Mouse (Mus musculus): ENCODE results near the gene Leprot. TPM values are rescaled to one million over a fixed set of nuclear protein-coding genes. Genes with fewer than 3 reads are reported as not detected.
A peak's percentile ranks its signal among the peaks of the same experiment; 100 is the strongest.

Gene Leprot
- 98.6 and 104 TPM in 2 replicates for polyA plus RNA-seq (2015; fragmentation: Nextera tagmentation; extraction: Ambion mirVana)

GRCm38 (mm10) chr4:101647196-101647905 lies at the start of gene Leprot:
TSS of gene Leprot (plus strand) at chr4:101647718.
- Histone ChIP-seq H3K27ac (ENCODE audit: low read length) (peak within 1 kb of the TSS; percentile 96), H3K4me3 (ENCODE audit: low read length) (peak within 1 kb of the TSS; percentile 92), H3K9ac (replicated peaks; ENCODE audit: low read length) (peak within 1 kb of the TSS; percentile 96), H3K4me1 (ENCODE audit: insufficient read depth, low read length) (peaks cover 20% of the 10 kb centered on the region), H3K27me3 (ENCODE audit: insufficient read depth, low read length) (no peaks in the 10 kb centered on the region), H3K4me2 (replicated peaks; ENCODE audit: low read depth, low read length) (peak within 1 kb of the TSS; percentile 76), H3K36me3 (ENCODE audit: insufficient read depth, low read length) (no peaks in the 10 kb centered on the region), H3K9me3 (ENCODE audit: low read length) (no peaks in the 10 kb centered on the region)
- peak; percentile 99 for ATAC-seq (ENCODE audit: low FRiP score, low TSS enrichment)
- under 1% methylated on average over 39 of the region's 39 CpGs for WGBS

GRCm38 (mm10) chr4:101601758-101602157 lies 45.8 kb upstream of the Leprot start:
- Histone ChIP-seq H3K4me1 (ENCODE audit: insufficient read depth, low read length) (no peaks in the 10 kb centered on the region), H3K36me3 (ENCODE audit: insufficient read depth, low read length) (no peaks in the 10 kb centered on the region), H3K4me2 (replicated peaks; ENCODE audit: low read depth, low read length) (no peak overlapping the region), H3K9me3 (ENCODE audit: low read length) (no peaks in the 10 kb centered on the region), H3K9ac (replicated peaks; ENCODE audit: low read length) (no peak overlapping the region), H3K4me3 (ENCODE audit: low read length) (no peak overlapping the region), H3K27me3 (ENCODE audit: insufficient read depth, low read length) (no peaks in the 10 kb centered on the region), H3K27ac (ENCODE audit: low read length) (no peak overlapping the region)
- ATAC-seq (ENCODE audit: low FRiP score, low TSS enrichment): no peak

DNA sequence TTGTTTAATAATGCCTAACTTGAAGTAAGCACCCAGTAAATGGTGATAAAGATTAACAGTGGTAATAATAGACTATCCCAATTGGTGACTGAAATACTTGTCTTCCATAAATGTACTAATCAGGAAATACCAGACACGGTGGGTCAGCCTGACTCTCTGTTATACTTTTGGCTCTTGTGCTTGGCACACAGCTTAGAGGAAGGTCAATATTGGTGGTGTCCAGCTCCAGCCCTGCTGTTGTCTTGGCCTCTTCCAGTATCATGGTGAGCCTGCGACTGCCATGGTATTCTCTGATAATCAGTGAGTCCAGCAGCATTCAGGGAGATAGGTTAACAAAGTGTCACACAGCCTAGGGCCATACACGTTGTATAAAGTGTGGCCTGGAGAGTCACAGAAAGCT lies 43.9 kb upstream of the Leprot start:
- Histone ChIP-seq H3K4me1 (ENCODE audit: insufficient read depth, low read length) (no peaks in the 10 kb centered on the region), H3K36me3 (ENCODE audit: insufficient read depth, low read length) (no peaks in the 10 kb centered on the region), H3K4me3 (ENCODE audit: low read length) (no peak overlapping the region), H3K4me2 (replicated peaks; ENCODE audit: low read depth, low read length) (no peak overlapping the region), H3K27me3 (ENCODE audit: insufficient read depth, low read length) (no peaks in the 10 kb centered on the region), H3K27ac (ENCODE audit: low read length) (no peak overlapping the region), H3K9me3 (ENCODE audit: low read length) (no peaks in the 10 kb centered on the region), H3K9ac (replicated peaks; ENCODE audit: low read length) (no peak overlapping the region)
- no peak for ATAC-seq (ENCODE audit: low FRiP score, low TSS enrichment)
- WGBS: 74% methylated on average over 3 of the region's 3 CpGs

DNA sequence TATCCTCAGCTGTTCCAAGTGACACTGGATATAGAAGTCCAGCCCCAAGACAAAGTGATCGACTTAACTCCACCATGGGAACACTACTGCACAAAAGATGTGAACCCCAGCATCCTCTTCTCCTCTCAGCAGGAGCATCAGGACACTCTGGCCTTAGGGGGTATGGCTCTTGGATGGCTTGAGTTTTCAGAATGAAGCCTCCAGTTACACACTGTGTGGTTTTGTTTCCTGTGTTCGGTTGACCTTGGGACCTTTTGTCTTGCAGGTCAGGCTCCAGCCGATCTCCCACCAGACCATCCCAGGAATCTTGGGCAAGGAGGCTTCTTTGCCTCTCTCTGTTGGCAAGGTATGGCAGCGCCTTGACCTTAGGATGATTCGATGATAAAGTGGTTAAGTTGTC lies 31.0 kb upstream of the Leprot start:
- H3K36me3 ChIP-seq (ENCODE audit: insufficient read depth, low read length): no peaks in the 10 kb centered on the region
- no peak overlapping the region for H3K9ac ChIP-seq (replicated peaks; ENCODE audit: low read length)
- ATAC-seq (ENCODE audit: low FRiP score, low TSS enrichment): no peak
- WGBS: 83% methylated on average over 5 of the region's 5 CpGs
- H3K27ac ChIP-seq (ENCODE audit: low read length): no peak overlapping the region
- no peak overlapping the region for H3K4me2 ChIP-seq (replicated peaks; ENCODE audit: low read depth, low read length)
- no peak overlapping the region for H3K4me3 ChIP-seq (ENCODE audit: low read length)
- no peaks in the 10 kb centered on the region for H3K9me3 ChIP-seq (ENCODE audit: low read length)
- H3K4me1 ChIP-seq (ENCODE audit: insufficient read depth, low read length): no peaks in the 10 kb centered on the region
- no peaks in the 10 kb centered on the region for H3K27me3 ChIP-seq (ENCODE audit: insufficient read depth, low read length)

- no peak overlapping the region for H3K4me3 ChIP-seq (ENCODE audit: low read length)
- H3K27me3 ChIP-seq (ENCODE audit: insufficient read depth, low read length): no peaks in the 10 kb centered on the region
- H3K4me1 ChIP-seq (ENCODE audit: insufficient read depth, low read length): no peaks in the 10 kb centered on the region
- H3K4me2 ChIP-seq (replicated peaks; ENCODE audit: low read depth, low read length): no peak overlapping the region
- no peak overlapping the region for H3K9ac ChIP-seq (replicated peaks; ENCODE audit: low read length)
- H3K36me3 ChIP-seq (ENCODE audit: insufficient read depth, low read length): no peaks in the 10 kb centered on the region
- H3K9me3 ChIP-seq (ENCODE audit: low read length): no peaks in the 10 kb centered on the region
- WGBS: 70% methylated on average over 2 of the region's 2 CpGs
- H3K27ac ChIP-seq (ENCODE audit: low read length): no peak overlapping the region
- ATAC-seq (ENCODE audit: low FRiP score, low TSS enrichment): no peak
These were observed 29.8 kb upstream of the Leprot start for GRCm38 (mm10) chr4:101617742-101618141.

- Histone ChIP-seq H3K36me3 (ENCODE audit: insufficient read depth, low read length) (no peaks in the 10 kb centered on the region), H3K27me3 (ENCODE audit: insufficient read depth, low read length) (no peaks in the 10 kb centered on the region), H3K27ac (ENCODE audit: low read length) (no peak overlapping the region), H3K4me1 (ENCODE audit: insufficient read depth, low read length) (no peaks in the 10 kb centered on the region), H3K4me2 (replicated peaks; ENCODE audit: low read depth, low read length) (no peak overlapping the region), H3K4me3 (ENCODE audit: low read length) (no peak overlapping the region), H3K9me3 (ENCODE audit: low read length) (no peaks in the 10 kb centered on the region), H3K9ac (replicated peaks; ENCODE audit: low read length) (no peak overlapping the region)
- no peak for ATAC-seq (ENCODE audit: low FRiP score, low TSS enrichment)
- WGBS: 60% methylated on average over 2 of the region's 2 CpGs
These were observed 27.3 kb upstream of the Leprot start for GRCm38 (mm10) chr4:101620206-101620605.

DNA sequence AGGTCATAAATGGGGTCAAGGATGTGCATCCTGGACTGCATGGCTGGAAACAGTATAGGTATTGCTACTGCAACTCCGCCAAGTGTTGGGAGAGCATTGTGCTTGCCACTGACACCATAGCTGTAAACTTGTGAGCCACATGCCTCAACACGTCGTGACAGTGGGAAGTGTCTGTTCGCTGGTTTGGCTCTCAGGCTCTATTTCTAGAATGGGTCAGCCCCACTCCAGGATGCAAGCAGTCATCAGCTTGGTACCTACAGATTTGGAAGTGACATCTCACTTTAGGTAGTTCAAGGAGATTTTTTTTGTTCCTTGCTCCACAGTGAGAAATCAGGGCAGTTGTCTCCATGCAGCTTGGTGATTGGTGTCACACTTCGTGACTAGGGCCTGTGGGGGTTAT lies 26.3 kb upstream of the Leprot start:
- Histone ChIP-seq H3K4me2 (replicated peaks; ENCODE audit: low read depth, low read length) (no peak overlapping the region), H3K27me3 (ENCODE audit: insufficient read depth, low read length) (no peaks in the 10 kb centered on the region), H3K9ac (replicated peaks; ENCODE audit: low read length) (no peak overlapping the region), H3K36me3 (ENCODE audit: insufficient read depth, low read length) (no peaks in the 10 kb centered on the region), H3K9me3 (ENCODE audit: low read length) (no peaks in the 10 kb centered on the region), H3K27ac (ENCODE audit: low read length) (no peak overlapping the region), H3K4me3 (ENCODE audit: low read length) (no peak overlapping the region), H3K4me1 (ENCODE audit: insufficient read depth, low read length) (no peaks in the 10 kb centered on the region)
- 85% methylated on average over 5 of the region's 5 CpGs for WGBS
- no peak for ATAC-seq (ENCODE audit: low FRiP score, low TSS enrichment)

DNA sequence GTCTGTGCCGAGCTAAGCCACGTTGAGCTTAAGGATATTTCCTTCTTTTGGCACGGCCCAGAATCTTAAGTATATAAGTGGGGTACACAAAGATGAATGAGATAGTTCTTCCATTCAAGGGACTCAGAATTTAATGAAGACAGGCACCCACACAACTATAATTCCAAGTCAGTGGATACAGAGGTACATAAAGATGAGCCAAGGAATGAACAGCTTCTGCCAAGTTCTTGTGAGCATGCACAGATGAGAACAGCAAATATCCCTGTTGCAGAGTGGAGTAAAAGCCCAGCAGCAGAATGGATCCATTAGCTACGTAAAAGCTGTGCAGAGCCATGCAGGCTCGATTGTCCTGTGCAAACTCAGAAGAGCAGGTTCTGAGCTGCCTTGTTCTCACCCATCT lies 22.2 kb upstream of the Leprot start:
- no peak for ATAC-seq (ENCODE audit: low FRiP score, low TSS enrichment)
- no peak overlapping the region for H3K27ac ChIP-seq (ENCODE audit: low read length)
- 86% methylated on average over 5 of the region's 5 CpGs for WGBS
- no peak overlapping the region for H3K4me3 ChIP-seq (ENCODE audit: low read length)
- no peaks in the 10 kb centered on the region for H3K4me1 ChIP-seq (ENCODE audit: insufficient read depth, low read length)
- no peaks in the 10 kb centered on the region for H3K36me3 ChIP-seq (ENCODE audit: insufficient read depth, low read length)
- no peaks in the 10 kb centered on the region for H3K9me3 ChIP-seq (ENCODE audit: low read length)
- H3K9ac ChIP-seq (replicated peaks; ENCODE audit: low read length): no peak overlapping the region
- H3K4me2 ChIP-seq (replicated peaks; ENCODE audit: low read depth, low read length): no peak overlapping the region
- H3K27me3 ChIP-seq (ENCODE audit: insufficient read depth, low read length): no peaks in the 10 kb centered on the region

DNA sequence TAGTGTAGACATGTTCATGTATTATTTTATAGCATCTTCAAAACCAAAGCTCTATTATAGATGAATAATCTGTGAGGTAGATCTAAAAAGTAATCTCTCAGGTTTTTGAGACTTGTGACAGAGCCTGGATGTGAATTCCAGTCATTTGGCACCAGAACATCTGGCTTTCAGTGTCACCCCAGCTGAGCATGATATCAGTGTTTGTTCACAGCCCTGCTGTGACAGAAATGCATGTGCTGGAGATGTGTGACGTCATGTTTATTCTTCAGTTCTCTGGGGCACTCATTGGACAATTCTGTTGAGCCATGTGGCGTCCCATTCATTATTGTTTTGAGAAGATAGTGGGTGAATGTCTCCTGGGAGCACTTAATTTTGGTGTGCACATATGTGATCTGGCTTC lies 11.9 kb upstream of the Leprot start:
- no peak overlapping the region for H3K4me3 ChIP-seq (ENCODE audit: low read length)
- H3K27me3 ChIP-seq (ENCODE audit: insufficient read depth, low read length): no peaks in the 10 kb centered on the region
- H3K9ac ChIP-seq (replicated peaks; ENCODE audit: low read length): no peak overlapping the region
- H3K27ac ChIP-seq (ENCODE audit: low read length): no peak overlapping the region
- no peaks in the 10 kb centered on the region for H3K4me1 ChIP-seq (ENCODE audit: insufficient read depth, low read length)
- WGBS: 65% methylated on average over 2 of the region's 2 CpGs
- H3K36me3 ChIP-seq (ENCODE audit: insufficient read depth, low read length): no peaks in the 10 kb centered on the region
- H3K4me2 ChIP-seq (replicated peaks; ENCODE audit: low read depth, low read length): no peak overlapping the region
- ATAC-seq (ENCODE audit: low FRiP score, low TSS enrichment): no peak
- no peaks in the 10 kb centered on the region for H3K9me3 ChIP-seq (ENCODE audit: low read length)

DNA sequence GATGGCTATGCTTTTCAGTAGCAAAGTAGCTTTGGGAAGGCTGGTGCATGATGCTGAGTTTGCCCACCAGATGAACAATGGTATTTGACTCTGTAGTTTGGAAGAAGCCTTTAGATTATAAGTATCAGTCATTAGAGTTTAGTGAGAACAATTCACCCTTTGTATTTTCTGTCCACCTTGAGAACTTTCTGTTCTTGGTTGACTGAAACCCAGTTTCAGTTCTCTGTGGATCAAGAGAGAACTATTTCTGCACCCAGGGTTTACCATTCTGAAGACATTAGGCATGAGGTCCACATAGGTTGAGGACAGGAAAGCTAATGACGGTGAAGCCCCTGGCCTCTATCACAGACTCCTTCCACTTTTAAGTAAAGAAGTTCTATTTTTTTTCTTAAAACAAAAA lies 10.0 kb upstream of the Leprot start:
- WGBS: 92% methylated on average over 1 of the region's 1 CpGs
- Histone ChIP-seq H3K27me3 (ENCODE audit: insufficient read depth, low read length) (no peaks in the 10 kb centered on the region), H3K27ac (ENCODE audit: low read length) (no peak overlapping the region), H3K4me2 (replicated peaks; ENCODE audit: low read depth, low read length) (no peak overlapping the region), H3K9me3 (ENCODE audit: low read length) (no peaks in the 10 kb centered on the region), H3K36me3 (ENCODE audit: insufficient read depth, low read length) (no peaks in the 10 kb centered on the region), H3K4me3 (ENCODE audit: low read length) (no peak overlapping the region), H3K4me1 (ENCODE audit: insufficient read depth, low read length) (no peaks in the 10 kb centered on the region), H3K9ac (replicated peaks; ENCODE audit: low read length) (no peak overlapping the region)
- no peak for ATAC-seq (ENCODE audit: low FRiP score, low TSS enrichment)

Measured in kidney, embryonic 16.5 days (tissue).